Mouse (Mus musculus) MN1 (cell line): Measurements from ENCODE around the gene Prkcb.

Experiments used
- DNase-seq: peaks from one replicate; pipeline ENCODE4 v3.0.0-alpha.2; 2016; ENCODE audit warnings: low spot score

Prkcb gene

DNA sequence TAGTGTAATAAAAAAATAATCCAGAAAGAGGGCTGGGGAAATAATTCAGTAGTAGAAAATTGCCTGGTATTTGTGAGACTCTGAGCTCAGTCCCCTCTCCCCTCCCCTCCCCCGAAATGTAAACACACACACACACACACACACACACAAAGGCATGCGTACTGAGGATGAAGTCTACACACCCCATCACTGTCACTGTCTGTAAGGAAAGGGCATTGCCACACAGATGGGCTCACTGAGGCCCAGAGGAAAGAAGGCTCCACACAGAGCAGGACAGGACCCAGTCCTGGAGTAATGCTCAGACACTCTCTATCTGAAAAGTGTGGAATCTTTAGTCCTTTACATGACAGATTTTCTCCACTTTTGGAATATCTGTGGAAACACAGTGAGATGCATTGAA, 178.2 kb downstream of the Prkcb start:
- no peak for DNase-seq

DNA sequence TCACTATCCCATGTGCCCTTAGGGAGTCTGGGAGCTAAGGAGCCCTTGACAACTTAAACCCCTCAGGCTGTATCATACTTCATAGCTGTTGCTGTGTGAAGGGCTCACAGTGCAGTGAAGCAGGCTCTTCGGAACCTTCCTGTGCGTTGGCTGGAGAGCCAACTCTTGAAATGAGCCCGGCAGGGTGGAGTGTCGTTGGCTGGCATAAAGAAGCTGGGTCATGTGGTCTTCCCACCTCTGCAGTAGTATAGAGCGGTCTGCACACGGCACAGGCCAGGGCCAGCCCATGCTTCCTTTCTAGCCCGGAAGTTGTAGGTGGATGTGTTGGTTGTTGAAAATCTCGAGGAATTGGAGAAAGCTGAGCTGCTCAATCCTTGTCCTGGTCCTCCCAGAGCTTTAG, 179.3 kb downstream of the Prkcb start:
- no peak for DNase-seq

DNA sequence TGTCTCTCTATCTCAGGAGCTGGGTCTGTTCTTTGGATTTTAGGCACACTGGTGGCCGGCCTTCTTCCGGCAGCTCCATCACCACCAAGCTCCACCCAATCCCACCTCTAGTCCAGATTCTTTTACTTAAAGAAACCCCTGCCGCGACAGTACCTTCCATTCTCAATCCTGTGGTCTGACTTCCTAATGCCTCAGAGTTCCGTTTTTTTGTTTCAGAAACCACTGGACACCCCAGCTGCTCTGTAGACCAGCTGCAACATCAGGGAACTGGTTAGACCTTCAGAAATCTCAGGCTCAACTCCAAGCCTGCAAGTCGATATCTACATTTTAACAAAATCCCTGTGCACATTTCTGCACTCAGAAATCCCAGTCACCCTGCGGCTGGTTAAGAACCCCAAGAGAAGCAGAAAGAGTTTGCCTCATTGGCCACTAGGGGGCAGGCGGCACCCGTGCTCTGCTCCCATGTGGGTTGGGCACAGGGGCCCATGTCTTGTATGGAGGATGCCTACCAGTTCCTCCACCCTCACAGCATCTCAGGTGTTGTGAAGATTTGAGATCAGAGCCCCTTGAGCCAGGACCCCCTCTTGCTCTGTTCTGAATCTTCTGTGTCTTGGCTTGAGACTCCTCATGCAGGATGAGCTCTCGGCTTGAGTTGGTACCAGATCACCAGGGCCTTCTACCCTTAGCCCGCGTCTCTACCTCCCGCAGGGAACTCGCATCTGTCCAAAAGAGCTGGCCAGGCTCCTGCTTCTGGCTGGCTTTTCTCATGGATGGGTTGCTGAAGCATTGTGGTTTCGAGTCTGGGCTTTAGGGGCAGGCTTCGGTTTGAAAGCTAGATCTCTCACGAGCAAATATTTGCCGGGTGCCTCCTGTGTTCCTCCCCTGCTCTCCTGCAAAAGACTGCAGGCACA, 182.1 kb downstream of the Prkcb start:
- DNase-seq = peak; percentile 82

DNA sequence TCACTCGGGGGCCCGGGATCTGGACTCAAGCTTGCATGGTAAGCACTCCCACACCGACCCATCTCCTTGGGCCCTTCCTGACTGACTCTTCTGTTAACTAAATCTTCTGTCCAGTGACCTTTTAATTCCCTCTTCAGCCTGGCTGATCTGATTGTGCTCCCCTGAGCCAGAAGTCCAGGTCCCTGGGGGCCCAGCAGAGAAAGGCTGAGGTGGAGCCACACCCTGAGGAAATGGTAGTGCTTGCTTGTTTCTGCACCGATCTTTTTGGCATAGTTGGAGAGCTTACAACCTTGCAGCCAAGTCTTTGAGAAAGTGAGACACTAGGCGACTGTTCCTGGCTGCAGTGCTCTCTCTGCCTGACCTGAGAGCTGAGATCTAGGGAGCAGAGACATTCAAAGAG, 183.7 kb downstream of the Prkcb start:
- DNase-seq = peak; percentile 21

DNA sequence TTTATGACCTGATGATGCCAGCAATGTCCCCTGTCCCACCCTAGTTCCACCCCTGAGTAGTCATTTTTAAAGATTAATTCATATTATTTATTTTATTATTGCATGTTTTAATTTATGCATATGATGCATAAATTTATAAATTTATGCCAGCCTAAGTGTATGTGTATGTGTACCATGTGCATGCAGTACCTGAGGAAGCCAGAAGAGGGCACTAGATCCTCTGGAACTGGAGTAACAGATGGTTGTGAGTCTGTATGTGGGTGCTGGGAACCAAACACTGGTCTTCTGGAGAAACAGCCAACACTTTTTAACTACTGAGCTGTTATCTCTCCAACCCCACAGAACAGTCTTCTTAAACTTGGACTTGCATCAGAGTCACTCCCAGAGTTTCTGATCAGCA, 186.5 kb downstream of the Prkcb start:
- no peak for DNase-seq

DNA sequence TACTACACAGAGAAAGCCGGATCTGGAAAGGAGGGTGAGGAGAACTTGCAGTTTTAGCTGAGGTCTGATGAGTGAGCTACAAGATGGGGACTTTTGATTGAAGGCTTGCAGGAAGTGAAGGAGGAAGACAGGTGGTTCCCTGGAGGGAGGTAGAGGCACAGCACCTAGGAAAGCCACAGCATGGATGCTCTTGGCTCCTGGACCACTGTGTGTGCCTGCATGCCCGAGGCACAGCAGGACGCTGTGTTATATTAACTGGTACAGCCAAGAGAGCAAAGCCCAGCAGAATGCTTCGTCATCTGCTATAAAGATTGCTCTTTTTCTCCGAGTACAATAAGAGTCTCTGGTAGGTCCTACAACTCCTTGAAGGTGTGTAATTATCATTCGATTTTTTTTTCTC, 188.1 kb downstream of the Prkcb start:
- no peak for DNase-seq

- no peak for DNase-seq
Measured at GRCm38 (mm10) chr7:122477118-122477517, 188.6 kb downstream of the Prkcb start.

DNA sequence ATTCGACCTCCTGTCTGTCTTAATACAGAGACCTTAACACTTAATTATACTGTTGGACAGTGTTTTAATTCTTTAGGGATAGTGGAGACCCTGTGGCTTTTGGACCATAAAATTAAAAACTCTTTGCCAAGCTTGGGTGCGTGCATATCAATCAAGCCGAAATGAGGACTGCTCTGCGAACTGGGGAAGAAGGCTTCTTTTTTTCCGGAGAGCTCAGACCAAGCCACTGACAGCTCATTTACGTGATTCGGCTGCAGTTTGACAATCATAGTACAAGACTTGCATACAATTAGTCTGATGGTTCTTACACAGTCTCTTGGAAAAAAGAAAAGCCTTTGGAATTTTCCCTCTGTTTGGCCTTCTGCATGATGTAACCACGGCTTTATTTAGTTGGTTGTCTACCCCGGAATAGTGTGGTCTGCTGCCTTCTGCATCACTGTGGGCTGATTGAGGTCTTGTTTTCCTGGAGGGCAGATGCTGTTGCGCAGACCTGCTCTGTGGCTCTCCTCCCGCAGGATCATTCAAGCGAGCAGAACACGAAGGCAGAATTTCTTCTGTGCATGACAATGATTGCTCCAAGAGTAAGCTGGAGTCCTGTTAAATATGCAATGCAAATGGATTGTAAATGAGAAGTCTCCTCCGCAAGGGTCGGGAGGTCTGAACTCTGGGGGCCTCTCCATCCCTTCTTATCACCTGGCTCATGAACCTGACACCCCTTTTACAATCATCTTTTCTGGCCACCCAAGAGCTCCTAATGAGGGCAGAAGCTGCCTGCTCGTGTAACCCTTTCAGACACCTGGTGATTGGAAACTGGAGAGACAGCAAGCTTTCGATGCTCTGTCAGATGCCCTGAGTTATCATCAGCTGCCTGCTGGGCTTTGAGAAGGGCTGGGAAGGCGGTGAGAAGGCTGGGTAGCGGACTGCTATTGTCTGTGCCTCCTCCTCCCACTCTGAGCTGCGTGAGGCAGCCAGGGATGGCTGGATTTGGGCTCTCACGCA, 189.3 kb downstream of the Prkcb start:
- DNase-seq = no peak

GRCm38 (mm10) chr7:122483949-122484348, 195.4 kb downstream of the Prkcb start:
- no peak for DNase-seq

GRCm38 (mm10) chr7:122487929-122488571, 199.5 kb downstream of the Prkcb start:
- no peak for DNase-seq

- peak; percentile 19 for DNase-seq
Measured at GRCm38 (mm10) chr7:122492041-122492440, 203.5 kb downstream of the Prkcb start.

DNA sequence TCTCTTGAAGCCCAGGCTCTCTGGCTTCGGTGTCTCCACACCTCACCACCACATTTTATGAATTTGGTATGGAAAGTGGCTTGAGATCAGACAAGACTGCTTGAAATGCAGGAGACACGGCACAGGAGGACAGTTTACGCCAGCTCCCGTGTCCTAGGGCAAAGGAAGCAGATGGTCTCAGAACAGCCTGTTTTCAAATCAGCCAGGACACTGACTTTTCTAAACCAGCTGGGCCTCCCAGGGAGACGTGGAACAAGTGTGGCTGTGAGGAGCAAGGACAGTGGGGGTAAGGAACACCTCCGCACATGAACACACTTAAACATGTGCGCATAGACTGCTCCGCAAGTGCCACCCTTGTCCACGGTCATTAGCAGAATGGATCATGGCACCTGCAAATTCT, 204.4 kb downstream of the Prkcb start:
- DNase-seq = no peak

DNA sequence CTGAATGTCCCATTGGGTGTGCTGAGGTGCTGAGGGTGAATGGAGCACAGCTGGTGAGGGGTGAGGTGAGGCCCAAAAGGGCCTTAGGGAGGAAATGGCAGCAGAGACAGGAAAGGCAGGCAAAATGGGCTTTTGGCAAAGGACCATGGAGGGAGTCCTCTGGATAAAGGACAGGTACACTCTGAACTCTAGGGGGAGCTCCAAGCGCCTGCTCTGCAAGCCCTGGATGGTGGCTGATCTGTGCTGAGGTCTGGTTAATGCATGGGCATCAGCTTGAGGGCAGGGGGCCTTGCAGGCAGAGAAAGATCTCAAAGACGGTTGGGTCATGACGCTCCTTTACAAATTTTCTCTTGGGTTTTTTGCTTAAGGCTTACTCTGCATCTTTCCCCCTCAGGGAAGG, 205.5 kb downstream of the Prkcb start:
- DNase-seq = peak; percentile 71

DNA sequence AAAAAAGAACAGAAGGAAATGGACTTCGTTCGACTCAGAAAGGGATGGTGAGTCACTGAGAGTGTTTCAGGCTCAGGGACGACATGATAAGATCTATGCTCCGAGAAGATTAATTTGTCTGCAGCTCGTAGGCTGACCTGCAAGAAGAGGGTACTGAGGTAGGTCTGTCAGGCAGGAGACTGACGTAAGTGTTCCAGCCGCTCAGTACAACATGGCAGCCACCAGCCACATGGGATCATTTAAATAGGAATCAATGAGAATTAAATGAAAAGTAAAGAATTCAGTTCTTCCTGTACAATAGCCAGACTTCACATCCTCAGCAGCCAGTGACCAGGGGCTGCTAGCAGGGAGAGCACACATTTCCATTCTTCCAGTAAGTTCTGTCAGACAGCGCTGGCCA, 209.0 kb downstream of the Prkcb start:
- DNase-seq = peak; percentile 44

DNA sequence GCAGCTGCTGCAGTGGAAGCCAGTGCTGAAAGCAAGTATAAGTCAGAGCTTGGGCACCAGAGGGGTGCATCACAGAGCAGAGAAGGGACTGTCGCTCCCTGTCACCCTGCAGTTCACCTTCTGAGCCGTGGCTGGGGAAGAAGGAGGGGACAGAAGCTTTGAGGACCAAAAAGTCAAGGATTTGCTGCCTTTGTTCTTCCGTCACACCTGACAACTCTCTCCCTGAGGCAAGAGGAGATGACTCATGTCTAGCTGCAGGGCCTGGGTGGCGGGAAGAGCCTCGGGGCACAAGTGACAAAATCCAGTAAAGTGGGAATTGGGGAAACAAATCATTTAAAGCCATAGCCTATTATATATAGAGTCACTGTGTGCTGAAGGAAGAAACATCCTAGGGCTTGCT, 209.9 kb downstream of the Prkcb start:
- no peak for DNase-seq

- no peak for DNase-seq
Measured at GRCm38 (mm10) chr7:122499743-122500597, 211.4 kb downstream of the Prkcb start.

- no peak for DNase-seq
Measured at GRCm38 (mm10) chr7:122506467-122506866, 217.9 kb downstream of the Prkcb start.

DNA sequence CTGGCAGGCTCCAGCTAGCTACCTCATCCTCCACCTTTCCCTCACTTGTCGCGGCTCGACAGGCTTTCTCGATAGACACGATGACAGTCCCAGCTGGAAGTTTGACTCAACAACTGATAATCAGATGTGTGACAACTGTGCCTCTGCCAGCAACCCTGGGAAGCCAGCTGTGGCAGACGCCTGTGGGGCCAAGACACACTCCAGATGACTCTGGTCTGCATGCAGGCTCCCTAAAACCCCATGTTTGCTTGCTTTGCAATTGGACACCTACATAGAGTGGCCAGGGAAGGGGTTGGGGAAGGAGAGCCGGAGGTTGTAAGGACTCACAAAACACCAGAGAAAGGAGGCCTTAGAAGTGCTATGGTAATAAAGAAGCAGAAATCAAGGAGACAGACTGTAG, 221.4 kb downstream of the Prkcb start:
- DNase-seq = no peak

DNA sequence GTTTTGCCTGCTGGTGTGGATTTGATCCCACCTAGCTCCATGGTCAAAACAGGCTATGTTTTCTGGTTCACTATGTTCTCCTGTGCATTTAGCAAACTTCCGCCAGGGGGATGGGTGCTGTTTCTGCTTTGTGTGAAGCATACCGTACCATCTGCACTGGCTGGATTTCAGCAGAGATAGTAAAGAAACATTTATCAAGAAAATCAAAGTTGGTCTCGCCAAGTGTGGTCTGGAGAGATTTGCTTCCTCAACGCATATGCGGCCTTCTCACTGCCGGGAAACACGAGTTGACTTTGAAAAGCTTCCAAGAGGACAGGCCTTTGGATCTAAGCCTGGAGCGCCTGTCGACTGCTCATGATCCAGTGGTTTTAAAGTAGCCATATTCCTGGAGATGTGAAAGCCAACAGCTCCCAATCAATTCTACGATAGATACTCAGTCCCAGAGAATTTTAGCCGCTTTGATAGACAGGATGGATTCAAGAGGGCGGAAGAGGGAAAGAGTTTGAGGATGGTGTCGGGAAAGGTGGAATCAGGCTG, 223.9 kb downstream of the Prkcb start:
- peak; percentile 50 for DNase-seq

DNA sequence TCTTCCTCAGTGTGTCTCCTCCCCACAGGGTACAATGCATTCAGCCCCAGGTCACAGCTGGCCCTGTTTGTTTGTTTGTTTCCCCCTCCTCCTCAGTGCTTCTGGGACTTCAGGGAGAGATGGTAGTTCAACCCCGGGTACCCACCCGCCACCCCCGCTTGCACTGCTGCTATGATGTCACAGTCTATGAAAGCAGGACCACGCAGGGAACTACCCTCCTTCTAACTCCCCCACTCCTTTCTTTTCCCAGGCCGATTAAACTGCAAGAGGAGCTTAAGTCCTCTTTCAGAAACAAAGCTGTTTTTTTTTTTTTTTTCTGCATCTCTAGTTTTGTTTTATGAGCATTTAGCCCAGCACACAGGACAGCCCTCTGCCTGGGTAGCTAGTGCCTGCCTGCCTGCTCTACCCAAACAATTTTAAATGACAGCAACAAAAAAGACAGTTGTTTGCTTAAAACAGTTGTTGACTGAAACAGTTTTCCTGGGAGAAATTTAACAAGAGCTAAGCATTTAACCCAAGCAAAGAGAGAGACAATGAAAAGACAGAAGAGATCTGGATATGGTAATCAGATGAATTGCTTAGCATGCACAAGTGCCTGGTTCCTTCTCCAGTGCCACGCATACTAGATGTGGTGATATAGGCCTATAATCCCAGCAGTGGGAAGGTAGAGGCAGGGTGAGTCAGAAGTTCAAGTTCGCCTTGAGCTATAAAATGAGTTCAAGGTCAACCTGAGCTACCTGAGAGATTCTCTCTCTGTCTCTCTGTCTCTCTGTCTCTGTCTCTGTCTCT, 232.5 kb downstream of the Prkcb start:
- no peak for DNase-seq
